Mouse (Mus musculus): ENCODE results near the gene Zcchc14.
A peak's percentile ranks its signal among the peaks of the same experiment; 100 is the strongest.

Gene Zcchc14

GRCm38 (mm10) chr8:121589205-121589726 lies 63.4 kb downstream of the Zcchc14 start:
- no peak for DNase-seq (ENCODE audit: low read depth in 2 of 2, low spot score in 2 of 2)

- DNase-seq (ENCODE audit: low read depth in 2 of 2, low spot score in 2 of 2) = no peak
Observed at GRCm38 (mm10) chr8:121588750-121589149, 64.0 kb downstream of the Zcchc14 start.

GRCm38 (mm10) chr8:121585159-121585825 lies 67.4 kb downstream of the Zcchc14 start:
- DNase-seq (ENCODE audit: low read depth in 2 of 2, low spot score in 2 of 2) = peak; percentile 98

- no peak for DNase-seq (ENCODE audit: low read depth in 2 of 2, low spot score in 2 of 2)
Observed at GRCm38 (mm10) chr8:121584730-121585129, 68.0 kb downstream of the Zcchc14 start.

- DNase-seq (ENCODE audit: low read depth in 2 of 2, low spot score in 2 of 2) = no peak
Observed at GRCm38 (mm10) chr8:121583653-121584052, 69.0 kb downstream of the Zcchc14 start.

GRCm38 (mm10) chr8:121580465-121580864 lies 72.2 kb downstream of the Zcchc14 start:
- DNase-seq (ENCODE audit: low read depth in 2 of 2, low spot score in 2 of 2) = no peak

GRCm38 (mm10) chr8:121578676-121579451 lies 73.8 kb downstream of the Zcchc14 start, which contains the start of gene Fbxo31:
Gene Fbxo31, minus strand, starts transcription at chr8:121578806.
- DNase-seq (ENCODE audit: low read depth in 2 of 2, low spot score in 2 of 2) = peak; percentile 90 to 93

GRCm38 (mm10) chr8:121577751-121578675 lies 74.7 kb downstream of the Zcchc14 start:
- DNase-seq (ENCODE audit: low read depth in 2 of 2, low spot score in 2 of 2) = no peak

- DNase-seq (ENCODE audit: low read depth in 2 of 2, low spot score in 2 of 2) = no peak
Observed at GRCm38 (mm10) chr8:121575661-121576060, 77.0 kb downstream of the Zcchc14 start.

GRCm38 (mm10) chr8:121573275-121573674 lies 79.4 kb downstream of the Zcchc14 start:
- DNase-seq (ENCODE audit: low read depth in 2 of 2, low spot score in 2 of 2) = no peak

- DNase-seq (ENCODE audit: low read depth in 2 of 2, low spot score in 2 of 2) = no peak
Observed at GRCm38 (mm10) chr8:121572121-121572520, 80.6 kb downstream of the Zcchc14 start.

- DNase-seq (ENCODE audit: low read depth in 2 of 2, low spot score in 2 of 2) = no peak
Observed at GRCm38 (mm10) chr8:121570801-121571200, 81.9 kb downstream of the Zcchc14 start.

GRCm38 (mm10) chr8:121570335-121570734 lies 82.4 kb downstream of the Zcchc14 start:
- no peak for DNase-seq (ENCODE audit: low read depth in 2 of 2, low spot score in 2 of 2)

GRCm38 (mm10) chr8:121568321-121568720 lies 84.4 kb downstream of the Zcchc14 start:
- no peak for DNase-seq (ENCODE audit: low read depth in 2 of 2, low spot score in 2 of 2)

- DNase-seq (ENCODE audit: low read depth in 2 of 2, low spot score in 2 of 2) = no peak
Observed at GRCm38 (mm10) chr8:121563701-121564100, 89.0 kb downstream of the Zcchc14 start.

- no peak for DNase-seq (ENCODE audit: low read depth in 2 of 2, low spot score in 2 of 2)
Observed at GRCm38 (mm10) chr8:121562941-121563351, 89.8 kb downstream of the Zcchc14 start.

GRCm38 (mm10) chr8:121561636-121562345 lies 90.9 kb downstream of the Zcchc14 start:
- DNase-seq (ENCODE audit: low read depth in 2 of 2, low spot score in 2 of 2) = no peak

- DNase-seq (ENCODE audit: low read depth in 2 of 2, low spot score in 2 of 2) = no peak
Observed at GRCm38 (mm10) chr8:121560432-121561100, 92.1 kb downstream of the Zcchc14 start.

GRCm38 (mm10) chr8:121559801-121560200 lies 92.9 kb downstream of the Zcchc14 start:
- DNase-seq (ENCODE audit: low read depth in 2 of 2, low spot score in 2 of 2) = no peak

- DNase-seq (ENCODE audit: low read depth in 2 of 2, low spot score in 2 of 2) = no peak
Observed at GRCm38 (mm10) chr8:121558538-121558937, 94.2 kb downstream of the Zcchc14 start.
